Mouse (Mus musculus) CH12.LX (cell line): Measurements from ENCODE around the gene Rad23b. TPM values are rescaled to one million over a fixed set of nuclear protein-coding genes. Genes with fewer than 3 reads are reported as not detected.

Source experiments
- DNase-seq: peaks from one replicate; pipeline ENCODE4 v3.0.0-alpha.2; 2013; ENCODE audit errors: extremely low read depth
- H3K27ac ChIP-seq: 2 replicates; pipeline ENCODE4 v1.5.1; 2012; ENCODE audit warnings: low read depth, mild to moderate bottlenecking, control low read depth, moderate library complexity; ENCODE audit not compliant: insufficient read depth
- H3K27me3 ChIP-seq: replicated peaks from 2 replicates; pipeline ENCODE3; 2012; ENCODE audit warnings: inconsistent platforms
- H3K36me3 ChIP-seq, 2 experiments: replicated peaks in 1 of 2; 2 replicates each; pipeline versions ENCODE3 to v1.6.1; 2012; ENCODE audit warnings: inconsistent platforms in 1 of 2, low read length in 1 of 2, mild to moderate bottlenecking in 1 of 2, mixed read lengths in 1 of 2, moderate library complexity in 1 of 2; ENCODE audit not compliant: control insufficient read depth in 1 of 2, insufficient read depth in 1 of 2
- H3K4me1 ChIP-seq, 2 experiments: 2 replicates each; pipeline ENCODE4 v1.6.1; 2012; ENCODE audit warnings: inconsistent platforms in 1 of 2, moderate library complexity in 1 of 2; ENCODE audit not compliant: insufficient read depth in 2 of 2, control insufficient read depth in 1 of 2
- H3K4me2 ChIP-seq: 2 replicates; pipeline ENCODE4 v1.6.1; 2012; ENCODE audit warnings: low read depth, mild to moderate bottlenecking, control low read depth; ENCODE audit not compliant: poor library complexity, insufficient read depth, severe bottlenecking
- H3K4me3 ChIP-seq, 3 experiments: fragments of 150-350 bp in 1 of 3; sonication (generic) in 1 of 3; replicated peaks in 1 of 3; 2 replicates each; pipeline versions ENCODE3 to v1.5.1; 2011 to 2012; ENCODE audit warnings: low read depth in 2 of 3, low read length in 2 of 3, mild to moderate bottlenecking in 2 of 3, moderate library complexity in 2 of 3, control low read depth in 1 of 3, improper control_type of control experiment in 1 of 3, inconsistent platforms in 1 of 3, mixed read lengths in 1 of 3; ENCODE audit not compliant: poor library complexity in 1 of 3
- H3K79me2 ChIP-seq: replicated peaks from 2 replicates; pipeline ENCODE4 v1.6.1; 2012; ENCODE audit warnings: mild to moderate bottlenecking, moderate library complexity; ENCODE audit not compliant: control insufficient read depth, poor library complexity, insufficient read depth, severe bottlenecking; ENCODE audit errors: extremely low read depth
- H3K9ac ChIP-seq: 2 replicates; pipeline ENCODE4 v1.6.1; 2012; ENCODE audit warnings: low read depth, mild to moderate bottlenecking, control low read depth, moderate library complexity; ENCODE audit not compliant: insufficient read depth
- H3K9me3 ChIP-seq: replicated peaks from 2 replicates; pipeline ENCODE3; 2012; ENCODE audit warnings: low read length, inconsistent platforms, mixed read lengths
- CHD2 ChIP-seq: IDR thresholded peaks from 2 replicates; pipeline ENCODE4 v1.6.1; 2011; ENCODE audit warnings: low read length, improper control_type of control experiment
- CTCF ChIP-seq, 2 experiments: IDR thresholded peaks in 1 of 2; conservative IDR thresholded peaks in 1 of 2; 2 replicates each; pipeline ENCODE4 v1.5.1; 2011 to 2012; ENCODE audit warnings: low read depth in 2 of 2, low read length in 2 of 2, improper control_type of control experiment in 1 of 2, inconsistent platforms in 1 of 2, mild to moderate bottlenecking in 1 of 2, moderate library complexity in 1 of 2
- ELF1 ChIP-seq: IDR thresholded peaks from 2 replicates; pipeline ENCODE4 v1.6.1; 2014; ENCODE audit warnings: low read depth, mild to moderate bottlenecking, inconsistent platforms, low read length, improper control_type of control experiment
- EP300 ChIP-seq: IDR thresholded peaks from 2 replicates; pipeline ENCODE4 v1.6.1; 2011; ENCODE audit warnings: low read length, improper control_type of control experiment
- ETS1 ChIP-seq: conservative IDR thresholded peaks from 2 replicates; pipeline ENCODE4 v1.6.1; 2012; ENCODE audit warnings: low read depth, mild to moderate bottlenecking, inconsistent platforms, low read length, improper control_type of control experiment, moderate library complexity
- IRF4 ChIP-seq: IDR thresholded peaks from 2 replicates; pipeline ENCODE4 v1.6.1; 2014; ENCODE audit warnings: low read depth, mild to moderate bottlenecking, inconsistent platforms, low read length, improper control_type of control experiment
- JUND ChIP-seq: conservative IDR thresholded peaks from 2 replicates; pipeline ENCODE4 v1.6.1; 2011; ENCODE audit warnings: low read depth, low read length, improper control_type of control experiment
- KAT2A ChIP-seq: IDR thresholded peaks from 2 replicates; pipeline ENCODE4 v1.6.1; 2012; ENCODE audit warnings: low read length, improper control_type of control experiment, inconsistent platforms; ENCODE audit not compliant: insufficient replicate concordance
- MAFK ChIP-seq: IDR thresholded peaks from 2 replicates; pipeline ENCODE4 v1.6.1; 2011; ENCODE audit warnings: low read length, improper control_type of control experiment; ENCODE audit not compliant: insufficient replicate concordance
- MAX ChIP-seq: IDR thresholded peaks from 2 replicates; pipeline ENCODE4 v1.6.1; 2011; ENCODE audit warnings: low read length, improper control_type of control experiment
- MEF2A ChIP-seq: IDR thresholded peaks from 2 replicates; pipeline ENCODE4 v1.6.1; 2014; ENCODE audit warnings: low read depth, mild to moderate bottlenecking, inconsistent platforms, low read length, improper control_type of control experiment, borderline replicate concordance
- MYC ChIP-seq: IDR thresholded peaks from 2 replicates; pipeline ENCODE4 v1.6.1; 2011; ENCODE audit warnings: low read depth, mild to moderate bottlenecking, improper control_type of control experiment, low read length
- PAX5 ChIP-seq: IDR thresholded peaks from 2 replicates; pipeline ENCODE4 v1.6.1; 2012; ENCODE audit warnings: low read length, inconsistent platforms, mixed read lengths
- POLR2AphosphoS2 ChIP-seq: IDR thresholded peaks from 2 replicates; pipeline ENCODE4 v1.6.1; 2011; ENCODE audit warnings: low read depth, low read length, improper control_type of control experiment
- RAD21 ChIP-seq: IDR thresholded peaks from 2 replicates; pipeline ENCODE4 v1.6.1; 2011; ENCODE audit warnings: low read depth, mild to moderate bottlenecking, low read length, improper control_type of control experiment, moderate library complexity
- SMC3 ChIP-seq: IDR thresholded peaks from 2 replicates; pipeline ENCODE4 v1.6.1; 2011; ENCODE audit warnings: low read depth, low read length, improper control_type of control experiment
- TCF12 ChIP-seq: IDR thresholded peaks from 2 replicates; pipeline ENCODE4 v1.6.1; 2014; ENCODE audit warnings: low read depth, mild to moderate bottlenecking, inconsistent platforms, low read length, improper control_type of control experiment
- USF2 ChIP-seq: conservative IDR thresholded peaks from 2 replicates; pipeline ENCODE4 v1.6.1; 2011; ENCODE audit warnings: low read depth, low read length, improper control_type of control experiment
- ZKSCAN1 ChIP-seq: IDR thresholded peaks from 2 replicates; pipeline ENCODE4 v1.6.1; 2012; ENCODE audit warnings: low read depth, inconsistent platforms, low read length, improper control_type of control experiment, borderline replicate concordance
- ZNF384 ChIP-seq: IDR thresholded peaks from 2 replicates; pipeline ENCODE4 v1.6.1; 2012; ENCODE audit warnings: low read depth, low read length, improper control_type of control experiment, inconsistent platforms
- dilution Hi-C: fragments of 300-500 bp; cut with MboI; formaldehyde crosslinking; loops from 2 replicates; pipeline ENCODE4 v1.14.3; 2020; ENCODE audit warnings: low sequenced_read_pairs; ENCODE audit not compliant: extremely low pct_unique_long_range_greater_than_20kb, extremely low pct_ligation_motif_present
- in situ Hi-C: fragments of 300-500 bp; cut with MboI; formaldehyde crosslinking; loops from 3 replicates; pipeline ENCODE4 v1.14.3; 2019; ENCODE audit warnings: low sequenced_read_pairs, low pct_ligation_motif_present, low pct_unique_long_range_greater_than_20kb, mixed read lengths
- polyA plus RNA-seq: library from polyadenylated mRNA; unstranded; fragments of >175 nt; gene quantifications from 2 replicates; pipeline ENCODE4 v1.2.1, GENCODE M21; 2012; ENCODE audit warnings: low read depth; ENCODE audit not compliant: insufficient read length
- total RNA-seq, 2 experiments: library from RNA; depleted of rRNA; stranded (reverse); fragments of 300-350 nt in 1 of 2; fragments of >200 nt in 1 of 2; gene quantifications; 2 replicates each; pipeline ENCODE4 v1.2.3; 2012 to 2014

The Rad23b gene
- total and polyA plus RNA-seq, 3 experiments = 190 to 436 (median 350) TPM

- H3K27ac ChIP-seq = no peak overlapping the region
- no peak overlapping the region for H3K4me2 ChIP-seq
- no peaks in the 10 kb centered on the region for H3K27me3 ChIP-seq
- H3K79me2 ChIP-seq = peaks cover 77% of the 10 kb centered on the region
- peaks cover 13 to 63% of the 10 kb centered on the region in 2 experiments for H3K36me3 ChIP-seq
- DNase-seq = no peak
- H3K4me1 ChIP-seq = peaks cover 2 to 37% of the 10 kb centered on the region in 2 experiments; a peak in 3 of 4 replicates
- in situ Hi-C loops = no loop called here
- dilution Hi-C loops = no loop called here
- no peak for TF ChIP-seq POLR2AphosphoS2
- TF ChIP-seq MAX = no peak
- no peak for TF ChIP-seq TCF12
- TF ChIP-seq JUND = no peak
- no peak for TF ChIP-seq PAX5
- no peak for TF ChIP-seq RAD21
- no peak for TF ChIP-seq EP300
- TF ChIP-seq KAT2A = no peak
- no peak for TF ChIP-seq MEF2A
- TF ChIP-seq ELF1 = no peak
- no peak for TF ChIP-seq CHD2
- no peak for TF ChIP-seq ZNF384
- TF ChIP-seq ZKSCAN1 = no peak
- no peak for TF ChIP-seq USF2
- no peak for TF ChIP-seq MAFK
- TF ChIP-seq ETS1 = no peak
- H3K9ac ChIP-seq = no peak overlapping the region
- peaks cover 4% of the 10 kb centered on the region for H3K9me3 ChIP-seq
- H3K4me3 ChIP-seq = no peak overlapping the region
These were observed 14.0 kb downstream of the Rad23b start for GRCm38 (mm10) chr4:55363866-55364265.

- Histone ChIP-seq H3K9me3 (peaks cover 4% of the 10 kb centered on the region), H3K27ac (no peak overlapping the region), H3K4me3 (no peak overlapping the region), H3K4me2 (no peak overlapping the region), H3K79me2 (peaks cover 75% of the 10 kb centered on the region), H3K36me3 (peaks cover 18 to 65% of the 10 kb centered on the region in 2 experiments), H3K9ac (no peak overlapping the region), H3K27me3 (no peaks in the 10 kb centered on the region), H3K4me1 (peaks cover 2 to 37% of the 10 kb centered on the region in 2 experiments; a peak in 3 of 4 replicates)
- dilution Hi-C loops (no loop called here), in situ Hi-C loops (no loop called here)
- TF ChIP-seq MYC (peak; percentile 65; the same call in 1 of the 2 replicates), IRF4 (no peak), SMC3 (peak; percentile 32), CTCF (conservative IDR thresholded peaks at IDR 0.05 in 1 of 2, IDR thresholded peaks at IDR 0.05 in 1 of 2; ENCODE audit: low read depth in 2 of 2, low read length in 2 of 2) (peak; percentile 59 to 77), RAD21 (peak; percentile 44)
- peak; percentile 66 for DNase-seq
These were observed 14.5 kb downstream of the Rad23b start for GRCm38 (mm10) chr4:55364374-55364773.
